Mouse (Mus musculus): ENCODE results near the gene Csf2. TPM values are rescaled to one million over a fixed set of nuclear protein-coding genes. Genes with fewer than 3 reads are reported as not detected.
"Not testable (repeated sequence)": the region's sequence is repeated elsewhere in the genome, so short reads cannot be mapped to it uniquely, and the experiment has no call there.

The Csf2 gene
- polyA plus RNA-seq (2012; rRNA removed) = not detected in 2 replicates

DNA sequence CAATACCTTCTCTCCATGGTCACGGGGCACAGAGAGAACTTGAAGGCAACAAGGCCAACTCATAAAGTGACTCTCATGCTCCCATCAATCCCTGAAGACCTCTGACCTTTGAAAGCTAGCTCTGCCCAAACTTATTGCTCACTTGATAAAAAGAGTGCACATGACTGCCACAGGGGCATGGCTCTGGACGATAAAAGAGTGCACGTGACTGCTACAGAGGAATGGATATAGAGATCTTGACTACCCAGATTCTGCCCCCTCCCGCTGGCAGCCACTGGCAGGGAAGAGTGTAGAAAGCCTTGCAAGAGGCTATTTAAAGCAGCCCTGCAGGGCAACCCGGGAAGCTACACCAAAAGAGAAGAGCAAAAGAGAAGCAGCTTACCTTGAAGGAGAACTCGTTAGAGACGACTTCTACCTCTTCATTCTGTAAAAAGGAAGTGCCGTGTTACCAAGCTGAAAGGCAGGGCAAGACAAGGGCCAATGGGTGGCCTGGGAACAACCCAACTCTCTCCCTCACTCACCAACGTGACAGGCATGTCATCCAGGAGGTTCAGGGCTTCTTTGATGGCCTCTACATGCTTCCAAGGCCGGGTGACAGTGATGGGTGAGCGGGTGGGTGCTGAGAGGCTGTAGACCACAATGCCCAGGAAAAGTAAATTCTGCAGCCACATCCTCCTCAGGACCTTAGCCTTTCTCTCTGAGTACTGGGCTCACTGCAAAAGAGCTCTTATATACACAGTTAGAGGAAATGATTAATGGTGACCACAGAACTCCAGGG, at the start of gene Csf2:
TSS of gene Csf2 (minus strand) at position 728 of the 778 bp plus-strand sequence.
- TF ChIP-seq CTCF (IDR thresholded peaks at IDR 0.05; ENCODE audit: control insufficient read depth, insufficient read depth, insufficient replicate concordance, low read depth, low read length) (no peak), POLR2A (IDR thresholded peaks at IDR 0.05; ENCODE audit: control insufficient read depth, low read depth, low read length) (no peak)
- Histone ChIP-seq H3K27ac (ENCODE audit: control insufficient read depth, insufficient read depth, low read depth, low read length) (no peak within 1 kb of the TSS), H3K36me3 (ENCODE audit: control insufficient read depth, insufficient read depth, low read length) (no peaks in the 10 kb centered on the region), H3K4me1 (ENCODE audit: control insufficient read depth, insufficient read depth, low read length) (no peaks in the 10 kb centered on the region), H3K4me3 (ENCODE audit: control insufficient read depth, low read depth, low read length) (no peak within 1 kb of the TSS), H3K27me3 (ENCODE audit: control insufficient read depth, insufficient read depth, low read length) (no peaks in the 10 kb centered on the region)

DNA sequence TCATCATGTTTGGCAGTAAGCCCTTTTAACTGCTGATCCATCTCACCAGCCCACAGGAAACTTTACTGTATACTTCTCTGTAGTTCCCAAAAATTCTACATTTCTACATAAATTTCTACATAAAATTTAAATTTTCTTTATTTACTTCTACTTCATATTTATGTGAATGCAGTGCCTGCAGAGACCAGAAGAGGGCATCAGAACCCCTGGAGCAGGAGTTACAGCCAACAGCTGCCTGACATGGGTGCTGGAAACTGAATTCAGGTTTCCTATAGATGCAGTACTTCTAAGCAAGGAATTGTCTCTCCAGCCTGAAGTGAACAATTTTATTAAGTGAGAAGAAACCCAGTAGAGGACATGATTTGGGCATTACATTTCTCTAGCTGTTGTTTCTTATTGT, 49.3 kb upstream of the Csf2 start:
- Histone ChIP-seq H3K36me3 (ENCODE audit: control insufficient read depth, insufficient read depth, low read length) (no peaks in the 10 kb centered on the region), H3K4me3 (ENCODE audit: control insufficient read depth, low read depth, low read length) (no peak overlapping the region), H3K27ac (ENCODE audit: control insufficient read depth, insufficient read depth, low read depth, low read length) (no peak overlapping the region), H3K27me3 (ENCODE audit: control insufficient read depth, insufficient read depth, low read length) (no peaks in the 10 kb centered on the region), H3K4me1 (ENCODE audit: control insufficient read depth, insufficient read depth, low read length) (peaks cover 5% of the 10 kb centered on the region)
- no peak for TF ChIP-seq CTCF (IDR thresholded peaks at IDR 0.05; ENCODE audit: control insufficient read depth, insufficient read depth, insufficient replicate concordance, low read depth, low read length)

DNA sequence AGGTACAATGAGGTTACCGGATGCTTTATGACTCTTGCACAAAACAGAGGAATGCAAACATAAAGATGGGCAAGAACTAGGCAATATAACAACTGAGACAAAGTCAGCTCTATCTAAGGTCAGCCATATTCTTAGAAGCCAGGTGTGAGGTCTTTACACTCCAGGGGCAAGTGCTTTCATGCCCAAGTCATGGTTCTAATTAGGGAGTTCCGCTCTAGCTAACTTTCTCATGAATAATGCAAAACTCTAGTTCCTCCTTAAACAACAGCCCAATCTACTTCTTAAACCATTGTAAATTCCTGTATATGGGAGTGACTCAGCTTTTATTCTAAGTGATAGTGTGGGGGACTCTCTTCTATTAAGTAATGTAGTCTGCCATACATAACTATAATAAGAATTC, 48.0 kb upstream of the Csf2 start:
- H3K36me3 ChIP-seq (ENCODE audit: control insufficient read depth, insufficient read depth, low read length); H3K4me3 ChIP-seq (ENCODE audit: control insufficient read depth, low read depth, low read length); H3K27ac ChIP-seq (ENCODE audit: control insufficient read depth, insufficient read depth, low read depth, low read length); H3K4me1 ChIP-seq (ENCODE audit: control insufficient read depth, insufficient read depth, low read length); H3K27me3 ChIP-seq (ENCODE audit: control insufficient read depth, insufficient read depth, low read length): not testable (repeated sequence)

DNA sequence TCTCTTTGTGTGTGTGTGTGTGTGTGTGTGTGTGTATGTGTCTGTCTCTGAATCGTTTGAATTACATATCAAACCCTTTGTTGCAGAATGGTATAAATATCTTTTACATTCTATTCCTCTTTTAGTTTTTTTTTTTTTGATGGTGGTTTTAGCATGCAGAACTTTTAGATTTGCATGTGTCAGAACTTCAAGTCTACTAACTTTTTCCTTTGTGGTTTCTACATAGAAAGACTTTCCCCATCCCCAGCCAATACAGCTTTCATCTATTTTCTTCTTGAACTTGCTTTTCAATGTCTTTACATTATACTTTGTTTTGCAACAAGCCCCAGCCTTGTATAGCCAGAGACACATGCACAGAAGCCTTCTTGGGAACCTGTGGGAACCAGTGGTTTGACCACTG, 47.3 kb upstream of the Csf2 start:
- H3K4me1 ChIP-seq (ENCODE audit: control insufficient read depth, insufficient read depth, low read length) = no peaks in the 10 kb centered on the region
- no peak overlapping the region for H3K27ac ChIP-seq (ENCODE audit: control insufficient read depth, insufficient read depth, low read depth, low read length)

DNA sequence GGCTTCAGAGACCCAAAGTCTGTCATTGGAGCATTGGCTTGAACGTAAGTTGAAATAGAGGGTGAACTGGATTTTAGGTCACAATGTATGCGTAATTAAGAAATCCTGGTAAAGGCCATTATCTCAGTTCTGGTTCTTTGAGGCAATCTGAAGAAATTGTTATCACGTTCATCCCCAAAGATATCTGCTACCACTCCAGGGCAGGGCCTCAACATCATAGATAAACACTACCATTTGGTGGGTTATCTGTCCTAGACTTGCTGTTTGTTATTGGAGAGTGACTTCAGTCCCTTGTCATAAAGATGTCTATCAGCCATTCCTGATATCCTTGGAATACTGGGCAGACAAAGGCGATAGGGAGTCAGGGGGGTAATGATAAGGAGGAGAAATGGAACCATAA, 46.5 kb upstream of the Csf2 start:
- Histone ChIP-seq H3K4me1 (ENCODE audit: control insufficient read depth, insufficient read depth, low read length) (no peaks in the 10 kb centered on the region), H3K27me3 (ENCODE audit: control insufficient read depth, insufficient read depth, low read length) (no peaks in the 10 kb centered on the region), H3K4me3 (ENCODE audit: control insufficient read depth, low read depth, low read length) (no peak overlapping the region), H3K36me3 (ENCODE audit: control insufficient read depth, insufficient read depth, low read length) (no peaks in the 10 kb centered on the region), H3K27ac (ENCODE audit: control insufficient read depth, insufficient read depth, low read depth, low read length) (no peak overlapping the region)
- no peak for TF ChIP-seq POLR2A (IDR thresholded peaks at IDR 0.05; ENCODE audit: control insufficient read depth, low read depth, low read length)
- TF ChIP-seq CTCF (IDR thresholded peaks at IDR 0.05; ENCODE audit: control insufficient read depth, insufficient read depth, insufficient replicate concordance, low read depth, low read length) = no peak

More for the DNA sequence above, 47.3 kb upstream of the Csf2 start:
- no peaks in the 10 kb centered on the region for H3K36me3 ChIP-seq (ENCODE audit: control insufficient read depth, insufficient read depth, low read length)
- H3K27me3 ChIP-seq (ENCODE audit: control insufficient read depth, insufficient read depth, low read length) = no peaks in the 10 kb centered on the region
- H3K4me3 ChIP-seq (ENCODE audit: control insufficient read depth, low read depth, low read length) = no peak overlapping the region
- TF ChIP-seq CTCF (IDR thresholded peaks at IDR 0.05; ENCODE audit: control insufficient read depth, insufficient read depth, insufficient replicate concordance, low read depth, low read length) (no peak), POLR2A (IDR thresholded peaks at IDR 0.05; ENCODE audit: control insufficient read depth, low read depth, low read length) (no peak)

DNA sequence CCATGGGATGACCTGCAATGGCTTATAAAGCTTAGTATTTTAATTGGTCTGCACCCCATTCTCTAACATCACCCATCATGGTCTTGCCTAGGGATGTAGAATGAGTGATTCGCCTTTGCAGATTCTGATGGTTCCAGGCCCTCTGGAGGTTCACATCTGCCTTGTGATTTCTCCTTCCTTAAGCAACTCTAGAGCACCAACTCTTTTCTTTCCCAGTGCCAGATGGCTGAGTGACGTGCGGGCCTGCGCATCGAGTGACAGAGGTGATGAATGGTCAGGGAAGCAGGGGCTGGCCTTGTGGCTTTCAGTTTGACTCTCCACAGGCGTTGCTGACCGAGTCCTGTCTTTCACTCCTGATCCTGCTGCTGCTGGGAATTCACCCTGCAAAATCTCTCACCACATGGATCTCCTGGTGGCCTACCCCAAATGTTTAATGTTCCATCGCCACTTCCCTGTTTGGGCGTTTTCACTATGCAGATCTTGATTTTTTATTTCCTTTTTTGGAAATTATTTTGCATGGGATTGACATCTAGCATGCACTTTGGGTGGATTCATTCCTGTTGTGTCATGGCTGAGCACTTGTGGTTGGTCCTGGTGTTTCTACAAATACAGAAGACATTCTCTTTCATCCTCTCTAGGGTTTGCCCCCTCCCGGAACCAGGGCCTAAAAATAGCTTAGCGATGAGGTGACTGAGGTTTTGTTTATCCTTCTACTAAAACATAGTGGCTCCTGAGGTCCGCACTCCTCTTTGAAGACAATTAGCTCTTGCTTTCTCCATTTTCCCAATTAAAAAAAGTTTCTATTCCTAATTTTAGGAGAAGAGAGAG, 44.7 kb upstream of the Csf2 start:
- Histone ChIP-seq H3K4me1 (ENCODE audit: control insufficient read depth, insufficient read depth, low read length) (no peaks in the 10 kb centered on the region), H3K27me3 (ENCODE audit: control insufficient read depth, insufficient read depth, low read length) (no peaks in the 10 kb centered on the region), H3K36me3 (ENCODE audit: control insufficient read depth, insufficient read depth, low read length) (no peaks in the 10 kb centered on the region), H3K4me3 (ENCODE audit: control insufficient read depth, low read depth, low read length) (no peak overlapping the region), H3K27ac (ENCODE audit: control insufficient read depth, insufficient read depth, low read depth, low read length) (no peak overlapping the region)
- TF ChIP-seq POLR2A (IDR thresholded peaks at IDR 0.05; ENCODE audit: control insufficient read depth, low read depth, low read length) = no peak
- no peak for TF ChIP-seq CTCF (IDR thresholded peaks at IDR 0.05; ENCODE audit: control insufficient read depth, insufficient read depth, insufficient replicate concordance, low read depth, low read length)

DNA sequence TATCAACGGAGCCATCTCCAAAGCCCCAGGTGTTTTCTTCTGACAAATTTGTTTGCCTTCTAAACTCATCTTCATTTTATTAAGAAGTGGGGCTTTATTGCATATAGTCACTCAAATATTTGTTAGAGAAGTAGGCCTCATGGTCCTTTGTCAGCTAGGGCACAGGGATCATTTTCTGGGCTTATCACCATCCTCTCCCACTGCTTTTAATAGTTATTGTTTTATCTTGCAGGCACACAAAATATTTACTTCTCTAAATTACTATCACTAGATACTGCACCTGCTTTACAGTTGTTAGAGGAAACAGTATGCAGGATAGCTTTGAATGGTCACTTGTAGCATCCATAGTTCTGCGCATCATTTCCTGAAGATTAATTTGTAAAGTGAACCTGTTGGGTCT, 42.7 kb upstream of the Csf2 start:
- no peaks in the 10 kb centered on the region for H3K36me3 ChIP-seq (ENCODE audit: control insufficient read depth, insufficient read depth, low read length)
- no peak overlapping the region for H3K4me3 ChIP-seq (ENCODE audit: control insufficient read depth, low read depth, low read length)
- H3K4me1 ChIP-seq (ENCODE audit: control insufficient read depth, insufficient read depth, low read length) = no peaks in the 10 kb centered on the region
- no peak for TF ChIP-seq CTCF (IDR thresholded peaks at IDR 0.05; ENCODE audit: control insufficient read depth, insufficient read depth, insufficient replicate concordance, low read depth, low read length)
- no peak for TF ChIP-seq POLR2A (IDR thresholded peaks at IDR 0.05; ENCODE audit: control insufficient read depth, low read depth, low read length)
- no peak overlapping the region for H3K27ac ChIP-seq (ENCODE audit: control insufficient read depth, insufficient read depth, low read depth, low read length)
- no peaks in the 10 kb centered on the region for H3K27me3 ChIP-seq (ENCODE audit: control insufficient read depth, insufficient read depth, low read length)
